Mouse (Mus musculus) forebrain, embryonic 10.5 days (tissue): ENCODE measurements at regions not wholly inside any gene's neighbourhood (a gene's known extent, or its start where the extent isn't known, plus 50 kb on each side); places are given as distances from the start of the nearest gene placed in this dataset.

Experiments
- DNase-seq: peaks from one replicate; pipeline ENCODE4 v3.0.0-alpha.2; 2017; ENCODE audit warnings: low spot score; ENCODE audit errors: extremely low spot score
- H3K27ac ChIP-seq: fragments of 300-500 bp; sonication (generic); 2 replicates; pipeline ENCODE4 v1.5.1; 2016; ENCODE audit warnings: mild to moderate bottlenecking
- H3K27me3 ChIP-seq: fragments of 300-500 bp; sonication (generic); 2 replicates; pipeline ENCODE4 v1.6.1; 2016; ENCODE audit warnings: mild to moderate bottlenecking; ENCODE audit not compliant: poor library complexity, severe bottlenecking
- H3K36me3 ChIP-seq: fragments of 300-500 bp; sonication (generic); replicated peaks from 2 replicates; pipeline ENCODE4 v1.6.1; 2016; ENCODE audit warnings: mild to moderate bottlenecking, moderate library complexity
- H3K4me1 ChIP-seq: fragments of 300-500 bp; sonication (generic); 2 replicates; pipeline ENCODE4 v1.6.1; 2016
- H3K4me3 ChIP-seq: fragments of 300-500 bp; sonication (generic); 2 replicates; pipeline ENCODE4 v1.5.1; 2016; ENCODE audit warnings: mild to moderate bottlenecking, moderate library complexity
- H3K9me3 ChIP-seq: fragments of 300-500 bp; sonication (generic); 2 replicates; pipeline ENCODE4 v1.6.1; 2016; ENCODE audit warnings: mild to moderate bottlenecking, moderate library complexity
- WGBS: fragments of 180-500 bp; shearing (Covaris S2); methylation state at CpG from one replicate; pipeline ENCODE4 v1.1.7; 2016; 5-methylcytosine and 5-hydroxymethylcytosine counted together

- Histone ChIP-seq H3K9me3 (no peaks in the 10 kb centered on the region), H3K27me3 (no peaks in the 10 kb centered on the region), H3K4me3 (no peak overlapping the region), H3K4me1 (no peaks in the 10 kb centered on the region), H3K27ac (no peak overlapping the region), H3K36me3 (no peaks in the 10 kb centered on the region)
- DNase-seq: no peak
Measured at GRCm38 (mm10) chr9:79414989-79415388, 303.6 kb downstream of the Col12a1 start.

GRCm38 (mm10) chr9:79430417-79430816 lies 288.2 kb downstream of the Col12a1 start:
- no peaks in the 10 kb centered on the region for H3K27me3 ChIP-seq
- H3K36me3 ChIP-seq: no peaks in the 10 kb centered on the region
- 91% methylated on average over 1 of the region's 1 CpGs for WGBS
- no peak for DNase-seq
- no peak overlapping the region for H3K27ac ChIP-seq
- H3K9me3 ChIP-seq: no peaks in the 10 kb centered on the region
- no peaks in the 10 kb centered on the region for H3K4me1 ChIP-seq
- no peak overlapping the region for H3K4me3 ChIP-seq

- Histone ChIP-seq H3K9me3 (no peaks in the 10 kb centered on the region), H3K36me3 (no peaks in the 10 kb centered on the region), H3K27me3 (no peaks in the 10 kb centered on the region), H3K4me3 (no peak overlapping the region), H3K4me1 (0 out of 2 replicates have a peak, but pooled peaks cover 3% of the 10 kb centered on the region), H3K27ac (no peak overlapping the region)
- DNase-seq: no peak
- WGBS: 85% methylated on average over 3 of the region's 3 CpGs
Measured at GRCm38 (mm10) chr9:79437636-79438035, 281.0 kb downstream of the Col12a1 start.

GRCm38 (mm10) chr9:79439233-79439960 lies 279.2 kb downstream of the Col12a1 start:
- 0 out of 2 replicates have a peak overlapping the region, but pooled peaks have one; percentile 15 for H3K27ac ChIP-seq
- no peaks in the 10 kb centered on the region for H3K9me3 ChIP-seq
- 0 out of 2 replicates have a peak, but pooled peaks cover 3% of the 10 kb centered on the region for H3K4me1 ChIP-seq
- H3K4me3 ChIP-seq: no peak overlapping the region
- no peak for DNase-seq
- H3K27me3 ChIP-seq: no peaks in the 10 kb centered on the region
- H3K36me3 ChIP-seq: no peaks in the 10 kb centered on the region
- WGBS: 52% methylated on average over 11 of the region's 11 CpGs

GRCm38 (mm10) chr9:79455226-79455625 lies 263.4 kb downstream of the Col12a1 start:
- WGBS: 67% methylated on average over 3 of the region's 3 CpGs
- Histone ChIP-seq H3K27me3 (no peaks in the 10 kb centered on the region), H3K4me1 (0 out of 2 replicates have a peak, but pooled peaks cover 4% of the 10 kb centered on the region), H3K4me3 (no peak overlapping the region), H3K36me3 (no peaks in the 10 kb centered on the region), H3K27ac (no peak overlapping the region), H3K9me3 (no peaks in the 10 kb centered on the region)
- DNase-seq: no peak

GRCm38 (mm10) chr9:79479118-79479517 lies 239.5 kb downstream of the Col12a1 start:
- Histone ChIP-seq H3K27me3 (no peaks in the 10 kb centered on the region), H3K36me3 (no peaks in the 10 kb centered on the region), H3K9me3 (no peaks in the 10 kb centered on the region), H3K4me3 (no peak overlapping the region), H3K27ac (no peak overlapping the region), H3K4me1 (peaks cover 8% of the 10 kb centered on the region)
- 26% methylated on average over 1 of the region's 1 CpGs for WGBS
- no peak for DNase-seq

GRCm38 (mm10) chr9:79500253-79500652 lies 218.4 kb downstream of the Col12a1 start:
- no peak overlapping the region for H3K4me3 ChIP-seq
- 68% methylated on average over 2 of the region's 2 CpGs for WGBS
- H3K4me1 ChIP-seq: no peaks in the 10 kb centered on the region

GRCm38 (mm10) chr9:79502034-79502433 lies 216.6 kb downstream of the Col12a1 start:
- no peak for DNase-seq
- Histone ChIP-seq H3K36me3 (no peaks in the 10 kb centered on the region), H3K27me3 (no peaks in the 10 kb centered on the region), H3K9me3 (no peaks in the 10 kb centered on the region), H3K27ac (no peak overlapping the region), H3K4me3 (no peak overlapping the region), H3K4me1 (no peaks in the 10 kb centered on the region)

More at GRCm38 (mm10) chr9:79500253-79500652, 218.4 kb downstream of the Col12a1 start:
- Histone ChIP-seq H3K27me3 (no peaks in the 10 kb centered on the region), H3K36me3 (no peaks in the 10 kb centered on the region), H3K27ac (no peak overlapping the region), H3K9me3 (no peaks in the 10 kb centered on the region)
- no peak for DNase-seq

GRCm38 (mm10) chr9:79516384-79516783 lies 202.2 kb downstream of the Col12a1 start:
- no peaks in the 10 kb centered on the region for H3K36me3 ChIP-seq
- no peaks in the 10 kb centered on the region for H3K27me3 ChIP-seq
- no peak overlapping the region for H3K27ac ChIP-seq
- no peaks in the 10 kb centered on the region for H3K9me3 ChIP-seq
- 91% methylated on average over 7 of the region's 7 CpGs for WGBS
- no peak overlapping the region for H3K4me3 ChIP-seq
- no peak for DNase-seq
- H3K4me1 ChIP-seq: no peaks in the 10 kb centered on the region

- Histone ChIP-seq H3K36me3 (no peaks in the 10 kb centered on the region), H3K27me3 (no peaks in the 10 kb centered on the region), H3K4me3 (no peak overlapping the region), H3K4me1 (no peaks in the 10 kb centered on the region), H3K9me3 (no peaks in the 10 kb centered on the region), H3K27ac (no peak overlapping the region)
- no peak for DNase-seq
- WGBS: 86% methylated on average over 5 of the region's 5 CpGs
Measured at GRCm38 (mm10) chr9:79517461-79517860, 201.2 kb downstream of the Col12a1 start.

- Histone ChIP-seq H3K27me3 (no peaks in the 10 kb centered on the region), H3K27ac (no peak overlapping the region), H3K36me3 (no peaks in the 10 kb centered on the region), H3K4me1 (no peaks in the 10 kb centered on the region), H3K4me3 (no peak overlapping the region), H3K9me3 (no peaks in the 10 kb centered on the region)
- 81% methylated on average over 1 of the region's 1 CpGs for WGBS
- DNase-seq: no peak
Measured at GRCm38 (mm10) chr9:79518640-79519039, 200.0 kb downstream of the Col12a1 start.

GRCm38 (mm10) chr9:79520498-79520897 lies 198.1 kb downstream of the Col12a1 start:
- DNase-seq: no peak
- H3K9me3 ChIP-seq: no peaks in the 10 kb centered on the region
- H3K4me3 ChIP-seq: no peak overlapping the region
- no peak overlapping the region for H3K27ac ChIP-seq
- no peaks in the 10 kb centered on the region for H3K4me1 ChIP-seq
- no peaks in the 10 kb centered on the region for H3K36me3 ChIP-seq
- no peaks in the 10 kb centered on the region for H3K27me3 ChIP-seq
- 78% methylated on average over 2 of the region's 2 CpGs for WGBS

GRCm38 (mm10) chr9:79523054-79523453 lies 195.6 kb downstream of the Col12a1 start:
- H3K27ac ChIP-seq: no peak overlapping the region
- WGBS: 91% methylated on average over 4 of the region's 4 CpGs
- no peak overlapping the region for H3K4me3 ChIP-seq
- no peaks in the 10 kb centered on the region for H3K36me3 ChIP-seq
- H3K9me3 ChIP-seq: no peaks in the 10 kb centered on the region
- no peak for DNase-seq
- no peaks in the 10 kb centered on the region for H3K27me3 ChIP-seq
- no peaks in the 10 kb centered on the region for H3K4me1 ChIP-seq

- no peak for DNase-seq
- H3K9me3 ChIP-seq: no peaks in the 10 kb centered on the region
- peaks cover under 1% of the 10 kb centered on the region; the same call in 1 of the 2 replicates for H3K4me1 ChIP-seq
- H3K36me3 ChIP-seq: no peaks in the 10 kb centered on the region
- no peak overlapping the region for H3K27ac ChIP-seq
- no peak overlapping the region for H3K4me3 ChIP-seq
- H3K27me3 ChIP-seq: no peaks in the 10 kb centered on the region
Measured at GRCm38 (mm10) chr9:79525000-79525399, 193.6 kb downstream of the Col12a1 start.
